Mouse (Mus musculus) CH12.LX (cell line): ENCODE measurements around the gene Agrp. TPM values are rescaled to one million over a fixed set of nuclear protein-coding genes. Genes with fewer than 3 reads are reported as not detected.

Source experiments
- DNase-seq: peaks from one replicate; pipeline ENCODE4 v3.0.0-alpha.2; 2013; ENCODE audit errors: extremely low read depth
- H3K27ac ChIP-seq: 2 replicates; pipeline ENCODE4 v1.5.1; 2012; ENCODE audit warnings: low read depth, mild to moderate bottlenecking, control low read depth, moderate library complexity; ENCODE audit not compliant: insufficient read depth
- H3K27me3 ChIP-seq: replicated peaks from 2 replicates; pipeline ENCODE3; 2012; ENCODE audit warnings: inconsistent platforms
- H3K36me3 ChIP-seq, 2 experiments: replicated peaks in 1 of 2; 2 replicates each; pipeline versions ENCODE3 to v1.6.1; 2012; ENCODE audit warnings: inconsistent platforms in 1 of 2, low read length in 1 of 2, mild to moderate bottlenecking in 1 of 2, mixed read lengths in 1 of 2, moderate library complexity in 1 of 2; ENCODE audit not compliant: control insufficient read depth in 1 of 2, insufficient read depth in 1 of 2
- H3K4me1 ChIP-seq, 2 experiments: 2 replicates each; pipeline ENCODE4 v1.6.1; 2012; ENCODE audit warnings: inconsistent platforms in 1 of 2, moderate library complexity in 1 of 2; ENCODE audit not compliant: insufficient read depth in 2 of 2, control insufficient read depth in 1 of 2
- H3K4me2 ChIP-seq: 2 replicates; pipeline ENCODE4 v1.6.1; 2012; ENCODE audit warnings: low read depth, mild to moderate bottlenecking, control low read depth; ENCODE audit not compliant: poor library complexity, insufficient read depth, severe bottlenecking
- H3K4me3 ChIP-seq, 3 experiments: fragments of 150-350 bp in 1 of 3; sonication (generic) in 1 of 3; replicated peaks in 1 of 3; 2 replicates each; pipeline versions ENCODE3 to v1.5.1; 2011 to 2012; ENCODE audit warnings: low read depth in 2 of 3, low read length in 2 of 3, mild to moderate bottlenecking in 2 of 3, moderate library complexity in 2 of 3, control low read depth in 1 of 3, improper control_type of control experiment in 1 of 3, inconsistent platforms in 1 of 3, mixed read lengths in 1 of 3; ENCODE audit not compliant: poor library complexity in 1 of 3
- H3K79me2 ChIP-seq: replicated peaks from 2 replicates; pipeline ENCODE4 v1.6.1; 2012; ENCODE audit warnings: mild to moderate bottlenecking, moderate library complexity; ENCODE audit not compliant: control insufficient read depth, poor library complexity, insufficient read depth, severe bottlenecking; ENCODE audit errors: extremely low read depth
- H3K9ac ChIP-seq: 2 replicates; pipeline ENCODE4 v1.6.1; 2012; ENCODE audit warnings: low read depth, mild to moderate bottlenecking, control low read depth, moderate library complexity; ENCODE audit not compliant: insufficient read depth
- H3K9me3 ChIP-seq: replicated peaks from 2 replicates; pipeline ENCODE3; 2012; ENCODE audit warnings: low read length, inconsistent platforms, mixed read lengths
- BHLHE40 ChIP-seq: IDR thresholded peaks from 2 replicates; pipeline ENCODE4 v1.6.1; 2011; ENCODE audit warnings: mild to moderate bottlenecking, low read depth, low read length, improper control_type of control experiment
- CHD1 ChIP-seq: IDR thresholded peaks from 2 replicates; pipeline ENCODE4 v1.6.1; 2012; ENCODE audit warnings: low read depth, low read length, improper control_type of control experiment, inconsistent platforms
- CHD2 ChIP-seq: IDR thresholded peaks from 2 replicates; pipeline ENCODE4 v1.6.1; 2011; ENCODE audit warnings: low read length, improper control_type of control experiment
- CTCF ChIP-seq, 2 experiments: IDR thresholded peaks in 1 of 2; conservative IDR thresholded peaks in 1 of 2; 2 replicates each; pipeline ENCODE4 v1.5.1; 2011 to 2012; ENCODE audit warnings: low read depth in 2 of 2, low read length in 2 of 2, improper control_type of control experiment in 1 of 2, inconsistent platforms in 1 of 2, mild to moderate bottlenecking in 1 of 2, moderate library complexity in 1 of 2
- E2F4 ChIP-seq: IDR thresholded peaks from 2 replicates; pipeline ENCODE4 v1.6.1; 2011; ENCODE audit warnings: low read depth, low read length, improper control_type of control experiment; ENCODE audit not compliant: insufficient replicate concordance
- ELF1 ChIP-seq: IDR thresholded peaks from 2 replicates; pipeline ENCODE4 v1.6.1; 2014; ENCODE audit warnings: low read depth, mild to moderate bottlenecking, inconsistent platforms, low read length, improper control_type of control experiment
- JUND ChIP-seq: conservative IDR thresholded peaks from 2 replicates; pipeline ENCODE4 v1.6.1; 2011; ENCODE audit warnings: low read depth, low read length, improper control_type of control experiment
- KAT2A ChIP-seq: IDR thresholded peaks from 2 replicates; pipeline ENCODE4 v1.6.1; 2012; ENCODE audit warnings: low read length, improper control_type of control experiment, inconsistent platforms; ENCODE audit not compliant: insufficient replicate concordance
- MAFK ChIP-seq: IDR thresholded peaks from 2 replicates; pipeline ENCODE4 v1.6.1; 2011; ENCODE audit warnings: low read length, improper control_type of control experiment; ENCODE audit not compliant: insufficient replicate concordance
- MEF2A ChIP-seq: IDR thresholded peaks from 2 replicates; pipeline ENCODE4 v1.6.1; 2014; ENCODE audit warnings: low read depth, mild to moderate bottlenecking, inconsistent platforms, low read length, improper control_type of control experiment, borderline replicate concordance
- MXI1 ChIP-seq: IDR thresholded peaks from 2 replicates; pipeline ENCODE4 v1.6.1; 2011; ENCODE audit warnings: mild to moderate bottlenecking, low read depth, low read length, improper control_type of control experiment
- MYC ChIP-seq: IDR thresholded peaks from 2 replicates; pipeline ENCODE4 v1.6.1; 2011; ENCODE audit warnings: low read depth, mild to moderate bottlenecking, improper control_type of control experiment, low read length
- NELFE ChIP-seq: IDR thresholded peaks from 2 replicates; pipeline ENCODE4 v1.6.1; 2011; ENCODE audit warnings: low read depth, low read length, improper control_type of control experiment
- SIN3A ChIP-seq: IDR thresholded peaks from 2 replicates; pipeline ENCODE4 v1.6.1; 2012; ENCODE audit warnings: low read length, improper control_type of control experiment, inconsistent platforms
- SMC3 ChIP-seq: IDR thresholded peaks from 2 replicates; pipeline ENCODE4 v1.6.1; 2011; ENCODE audit warnings: low read depth, low read length, improper control_type of control experiment
- TBP ChIP-seq: conservative IDR thresholded peaks from 2 replicates; pipeline ENCODE4 v1.6.1; 2011; ENCODE audit warnings: low read depth, low read length, improper control_type of control experiment
- TCF12 ChIP-seq: IDR thresholded peaks from 2 replicates; pipeline ENCODE4 v1.6.1; 2014; ENCODE audit warnings: low read depth, mild to moderate bottlenecking, inconsistent platforms, low read length, improper control_type of control experiment
- USF2 ChIP-seq: conservative IDR thresholded peaks from 2 replicates; pipeline ENCODE4 v1.6.1; 2011; ENCODE audit warnings: low read depth, low read length, improper control_type of control experiment
- ZC3H11A ChIP-seq: IDR thresholded peaks from 2 replicates; pipeline ENCODE4 v1.6.1; 2012; ENCODE audit warnings: low read depth, mild to moderate bottlenecking, inconsistent platforms, low read length, improper control_type of control experiment
- ZKSCAN1 ChIP-seq: IDR thresholded peaks from 2 replicates; pipeline ENCODE4 v1.6.1; 2012; ENCODE audit warnings: low read depth, inconsistent platforms, low read length, improper control_type of control experiment, borderline replicate concordance
- ZMIZ1 ChIP-seq: IDR thresholded peaks from 2 replicates; pipeline ENCODE4 v1.6.1; 2012; ENCODE audit warnings: low read depth, mild to moderate bottlenecking, inconsistent platforms, low read length, improper control_type of control experiment
- ZNF384 ChIP-seq: IDR thresholded peaks from 2 replicates; pipeline ENCODE4 v1.6.1; 2012; ENCODE audit warnings: low read depth, low read length, improper control_type of control experiment, inconsistent platforms
- dilution Hi-C: fragments of 300-500 bp; cut with MboI; formaldehyde crosslinking; loops from 2 replicates; pipeline ENCODE4 v1.14.3; 2020; ENCODE audit warnings: low sequenced_read_pairs; ENCODE audit not compliant: extremely low pct_unique_long_range_greater_than_20kb, extremely low pct_ligation_motif_present
- in situ Hi-C: fragments of 300-500 bp; cut with MboI; formaldehyde crosslinking; loops from 3 replicates; pipeline ENCODE4 v1.14.3; 2019; ENCODE audit warnings: low sequenced_read_pairs, low pct_ligation_motif_present, low pct_unique_long_range_greater_than_20kb, mixed read lengths
- polyA plus RNA-seq: library from polyadenylated mRNA; unstranded; fragments of >175 nt; gene quantifications from 2 replicates; pipeline ENCODE4 v1.2.1, GENCODE M21; 2012; ENCODE audit warnings: low read depth; ENCODE audit not compliant: insufficient read length
- total RNA-seq, 2 experiments: library from RNA; depleted of rRNA; stranded (reverse); fragments of 300-350 nt in 1 of 2; fragments of >200 nt in 1 of 2; gene quantifications; 2 replicates each; pipeline ENCODE4 v1.2.3; 2012 to 2014

Agrp gene
- total and polyA plus RNA-seq, 3 experiments: 0.30 TPM; not detected in 2

- peaks cover 4 to 6% of the 10 kb centered on the region in 2 experiments for H3K4me1 ChIP-seq
- peaks cover 10% of the 10 kb centered on the region for H3K27me3 ChIP-seq
- peaks cover 28 to 66% of the 10 kb centered on the region in 2 experiments for H3K36me3 ChIP-seq
- in situ Hi-C loops (no loop called here), dilution Hi-C loops (no loop called here)
- DNase-seq: no peak
- no peak overlapping the region for H3K9ac ChIP-seq
- no peak for TF ChIP-seq SIN3A
- no peak for TF ChIP-seq TBP
- TF ChIP-seq CHD2: no peak
- no peak for TF ChIP-seq ZNF384
- TF ChIP-seq KAT2A: no peak
- no peak for TF ChIP-seq ZKSCAN1
- no peak for TF ChIP-seq BHLHE40
- no peak for TF ChIP-seq NELFE
- TF ChIP-seq JUND: no peak
- no peak for TF ChIP-seq MYC
- TF ChIP-seq MXI1: no peak
- no peak for TF ChIP-seq TCF12
- no peak for TF ChIP-seq USF2
- no peak for TF ChIP-seq MEF2A
- TF ChIP-seq MAFK: no peak
- H3K79me2 ChIP-seq: no peaks in the 10 kb centered on the region
- no peak overlapping the region for H3K4me2 ChIP-seq
- no peak overlapping the region for H3K27ac ChIP-seq
- H3K4me3 ChIP-seq: no peak overlapping the region
- no peaks in the 10 kb centered on the region for H3K9me3 ChIP-seq
Observed at GRCm38 (mm10) chr8:105521995-105522769, 115.0 kb downstream of the Agrp start.

GRCm38 (mm10) chr8:105521061-105521460, 116.1 kb downstream of the Agrp start:
- DNase-seq: no peak
- dilution Hi-C loops (no loop called here), in situ Hi-C loops (no loop called here)
- no peak overlapping the region for H3K4me2 ChIP-seq
- no peak overlapping the region for H3K27ac ChIP-seq
- H3K4me1 ChIP-seq: peaks cover 4 to 10% of the 10 kb centered on the region in 2 experiments
- TF ChIP-seq ZC3H11A: no peak
- TF ChIP-seq SMC3: no peak
- no peak for TF ChIP-seq SIN3A
- TF ChIP-seq MXI1: no peak
- TF ChIP-seq CTCF (conservative IDR thresholded peaks at IDR 0.05 in 1 of 2, IDR thresholded peaks at IDR 0.05 in 1 of 2; ENCODE audit: low read depth in 2 of 2, low read length in 2 of 2): no peak
- no peak for TF ChIP-seq ELF1
- no peak for TF ChIP-seq E2F4
- TF ChIP-seq CHD1: no peak
- TF ChIP-seq ZMIZ1: no peak
- no peak for TF ChIP-seq ZKSCAN1
- TF ChIP-seq JUND: no peak
- TF ChIP-seq BHLHE40: no peak
- TF ChIP-seq MEF2A: no peak
- TF ChIP-seq MAFK: no peak
- peaks cover 23 to 55% of the 10 kb centered on the region in 2 experiments for H3K36me3 ChIP-seq
- H3K9ac ChIP-seq: no peak overlapping the region
- no peaks in the 10 kb centered on the region for H3K9me3 ChIP-seq
- H3K79me2 ChIP-seq: no peaks in the 10 kb centered on the region
- peaks cover 21% of the 10 kb centered on the region for H3K27me3 ChIP-seq
- no peak overlapping the region for H3K4me3 ChIP-seq
